Mouse (Mus musculus) granulocyte monocyte progenitor cell, adult 5-6 weeks (primary cell): ENCODE measurements around the gene Gm21861. TPM values are rescaled to one million over a fixed set of nuclear protein-coding genes. Genes with fewer than 3 reads are reported as not detected.
"Not testable (repeated sequence)": the region's sequence is repeated elsewhere in the genome, so short reads cannot be mapped to it uniquely, and the experiment has no call there.

Experiments
- ATAC-seq: replicated peaks from 2 replicates; pipeline ENCODE4 v1.8.0; 2016; ENCODE audit warnings: mild to moderate bottlenecking, moderate TSS enrichment, inconsistent platforms; ENCODE audit not compliant: poor library complexity, severe bottlenecking
- total RNA-seq, 2 experiments: library from RNA; stranded (forward) in 1 of 2; stranded (reverse) in 1 of 2; fragments of 200-712, 200-1000 nt in 1 of 2; fragments of >200 nt in 1 of 2; fragmentation: Nextera tagmentation in 1 of 2; gene quantifications; 2 replicates each; pipeline ENCODE4 v1.2.3; 2014 to 2017

The Gm21861 gene
- total RNA-seq (2014; fragmentation: Nextera tagmentation): not detected in 2 replicates
- total RNA-seq (2017): not detected in 2 replicates

- ATAC-seq: not testable (repeated sequence)
Observed at GRCm38 (mm10) chrY:58814497-58814896, at the start of gene Gm21861. Gene Gm21861, minus strand, starts transcription at chrY:58814597.
